Mouse (Mus musculus): Measurements from ENCODE around the gene Slc25a20. TPM values are rescaled to one million over a fixed set of nuclear protein-coding genes. Genes with fewer than 3 reads are reported as not detected.

Slc25a20 gene
- 71.5 and 75.1 TPM in 2 replicates for polyA plus RNA-seq (2015; fragmentation: Nextera tagmentation; extraction: Ambion mirVana)

GRCm38 (mm10) chr9:108661677-108662612, at the start of gene Slc25a20:
Slc25a20 (plus strand) TSS chr9:108662088.
- DNase-seq (ENCODE audit: low spot score) = peak; percentile 91
- Histone ChIP-seq H3K9ac (ENCODE audit: low read length) (peak within 1 kb of the TSS; percentile 71), H3K27ac (replicated peaks) (peak within 1 kb of the TSS; percentile 63), H3K4me2 (replicated peaks; ENCODE audit: low read depth) (peak within 1 kb of the TSS; percentile 81), H3K27me3 (ENCODE audit: control insufficient read depth, insufficient read depth, low read length) (no peaks in the 10 kb centered on the region), H3K36me3 (ENCODE audit: control insufficient read depth, insufficient read depth, low read length) (no peaks in the 10 kb centered on the region), H3K4me1 (replicated peaks; ENCODE audit: control insufficient read depth, insufficient read depth) (no peaks in the 10 kb centered on the region), H3K4me3 (ENCODE audit: low read depth, low read length) (peak within 1 kb of the TSS; percentile 61), H3K9me3 (ENCODE audit: control insufficient read depth, low read length) (no peaks in the 10 kb centered on the region)
- peak; percentile 96 for ATAC-seq (ENCODE audit: low FRiP score, low TSS enrichment)
- WGBS = 2% methylated on average over 36 of the region's 37 CpGs
- TF ChIP-seq EP300 (optimal IDR thresholded peaks at IDR 0.05) = no peak
- TF ChIP-seq CTCF (IDR thresholded peaks at IDR 0.05; ENCODE audit: low read depth) = 0 out of 2 replicates have a peak, but pooled peaks have one; percentile 3

GRCm38 (mm10) chr9:108617301-108617700, 44.6 kb upstream of the Slc25a20 start:
- Histone ChIP-seq H3K4me2 (replicated peaks; ENCODE audit: low read depth) (no peak overlapping the region), H3K4me1 (replicated peaks; ENCODE audit: control insufficient read depth, insufficient read depth) (no peaks in the 10 kb centered on the region), H3K9ac (ENCODE audit: low read length) (no peak overlapping the region), H3K9me3 (ENCODE audit: control insufficient read depth, low read length) (no peaks in the 10 kb centered on the region), H3K36me3 (ENCODE audit: control insufficient read depth, insufficient read depth, low read length) (peaks cover 10% of the 10 kb centered on the region), H3K27ac (replicated peaks) (no peak overlapping the region), H3K27me3 (ENCODE audit: control insufficient read depth, insufficient read depth, low read length) (no peaks in the 10 kb centered on the region), H3K4me3 (ENCODE audit: low read depth, low read length) (no peak overlapping the region)
- WGBS = 82% methylated on average over 1 of the region's 1 CpGs
- DNase-seq (ENCODE audit: low spot score) = no peak
- no peak for ATAC-seq (ENCODE audit: low FRiP score, low TSS enrichment)
- TF ChIP-seq EP300 (optimal IDR thresholded peaks at IDR 0.05) = no peak
- TF ChIP-seq CTCF (IDR thresholded peaks at IDR 0.05; ENCODE audit: low read depth) = no peak

GRCm38 (mm10) chr9:108626498-108626897, 35.4 kb upstream of the Slc25a20 start:
- Histone ChIP-seq H3K27me3 (ENCODE audit: control insufficient read depth, insufficient read depth, low read length) (no peaks in the 10 kb centered on the region), H3K4me3 (ENCODE audit: low read depth, low read length) (no peak overlapping the region), H3K27ac (replicated peaks) (no peak overlapping the region), H3K4me1 (replicated peaks; ENCODE audit: control insufficient read depth, insufficient read depth) (no peaks in the 10 kb centered on the region), H3K36me3 (ENCODE audit: control insufficient read depth, insufficient read depth, low read length) (no peaks in the 10 kb centered on the region; the same call in 1 of the 2 replicates), H3K9me3 (ENCODE audit: control insufficient read depth, low read length) (no peaks in the 10 kb centered on the region), H3K4me2 (replicated peaks; ENCODE audit: low read depth) (no peak overlapping the region), H3K9ac (ENCODE audit: low read length) (no peak overlapping the region)
- no peak for TF ChIP-seq EP300 (optimal IDR thresholded peaks at IDR 0.05)
- TF ChIP-seq CTCF (IDR thresholded peaks at IDR 0.05; ENCODE audit: low read depth) = no peak
- 49% methylated on average over 2 of the region's 2 CpGs for WGBS
- ATAC-seq (ENCODE audit: low FRiP score, low TSS enrichment) (0 out of 2 replicates have a peak, but pooled peaks have one; percentile 35), DNase-seq (ENCODE audit: low spot score) (no peak)

- WGBS = 64% methylated on average over 4 of the region's 4 CpGs
- ATAC-seq (ENCODE audit: low FRiP score, low TSS enrichment) (no peak), DNase-seq (ENCODE audit: low spot score) (no peak)
- Histone ChIP-seq H3K27me3 (ENCODE audit: control insufficient read depth, insufficient read depth, low read length) (no peaks in the 10 kb centered on the region), H3K4me1 (replicated peaks; ENCODE audit: control insufficient read depth, insufficient read depth) (no peaks in the 10 kb centered on the region), H3K9me3 (ENCODE audit: control insufficient read depth, low read length) (no peaks in the 10 kb centered on the region), H3K27ac (replicated peaks) (no peak overlapping the region), H3K36me3 (ENCODE audit: control insufficient read depth, insufficient read depth, low read length) (no peaks in the 10 kb centered on the region; the same call in 1 of the 2 replicates), H3K4me2 (replicated peaks; ENCODE audit: low read depth) (no peak overlapping the region), H3K4me3 (ENCODE audit: low read depth, low read length) (no peak overlapping the region), H3K9ac (ENCODE audit: low read length) (no peak overlapping the region)
- TF ChIP-seq EP300 (optimal IDR thresholded peaks at IDR 0.05) (no peak), CTCF (IDR thresholded peaks at IDR 0.05; ENCODE audit: low read depth) (no peak)
Measured at GRCm38 (mm10) chr9:108628141-108628540, 33.7 kb upstream of the Slc25a20 start.

- Histone ChIP-seq H3K27ac (replicated peaks) (no peak overlapping the region), H3K4me1 (replicated peaks; ENCODE audit: control insufficient read depth, insufficient read depth) (no peaks in the 10 kb centered on the region), H3K36me3 (ENCODE audit: control insufficient read depth, insufficient read depth, low read length) (no peaks in the 10 kb centered on the region), H3K9me3 (ENCODE audit: control insufficient read depth, low read length) (no peaks in the 10 kb centered on the region), H3K9ac (ENCODE audit: low read length) (no peak overlapping the region), H3K4me3 (ENCODE audit: low read depth, low read length) (no peak overlapping the region), H3K4me2 (replicated peaks; ENCODE audit: low read depth) (no peak overlapping the region), H3K27me3 (ENCODE audit: control insufficient read depth, insufficient read depth, low read length) (no peaks in the 10 kb centered on the region)
- no peak for TF ChIP-seq EP300 (optimal IDR thresholded peaks at IDR 0.05)
- TF ChIP-seq CTCF (IDR thresholded peaks at IDR 0.05; ENCODE audit: low read depth) = no peak
- DNase-seq (ENCODE audit: low spot score) (no peak), ATAC-seq (ENCODE audit: low FRiP score, low TSS enrichment) (no peak)
- WGBS = 67% methylated on average over 1 of the region's 1 CpGs
Measured at GRCm38 (mm10) chr9:108630683-108631082, 31.2 kb upstream of the Slc25a20 start.

Data from stomach, postnatal 0 days (tissue).